Mouse (Mus musculus): ENCODE measurements around the gene Dkkl1.

- TF ChIP-seq CTCF (IDR thresholded peaks at IDR 0.05; ENCODE audit: control insufficient read depth, insufficient read depth, insufficient read length) (no peak), MAX (IDR thresholded peaks at IDR 0.05) (no peak), CEBPB (IDR thresholded peaks at IDR 0.05; ENCODE audit: low read depth) (no peak)
Observed at GRCm38 (mm10) chr7:45196176-45196535, 15.8 kb downstream of the Dkkl1 start.
